Mouse (Mus musculus) ES-E14 (cell line): ENCODE measurements at regions not wholly inside any gene's neighbourhood (a gene's known extent, or its start where the extent isn't known, plus 50 kb on each side); places are given as distances from the start of the nearest gene placed in this dataset.

Experiments used
- CHD2 ChIP-seq: IDR thresholded peaks from 2 replicates; pipeline ENCODE4 v1.6.1; 2014; ENCODE audit warnings: mild to moderate bottlenecking, low read depth, low read length, inconsistent platforms
- HCFC1 ChIP-seq: IDR thresholded peaks from 2 replicates; pipeline ENCODE4 v1.6.1; 2012; ENCODE audit warnings: low read length, inconsistent platforms, borderline replicate concordance; ENCODE audit not compliant: insufficient read depth
- MAFK ChIP-seq: IDR thresholded peaks from 2 replicates; pipeline ENCODE4 v1.6.1; 2014; ENCODE audit warnings: mild to moderate bottlenecking, low read depth, low read length, inconsistent platforms; ENCODE audit not compliant: insufficient read depth
- ZC3H11A ChIP-seq: IDR thresholded peaks from 2 replicates; pipeline ENCODE4 v1.6.1; 2012; ENCODE audit warnings: low read depth, mild to moderate bottlenecking, inconsistent platforms, low read length, borderline replicate concordance

DNA sequence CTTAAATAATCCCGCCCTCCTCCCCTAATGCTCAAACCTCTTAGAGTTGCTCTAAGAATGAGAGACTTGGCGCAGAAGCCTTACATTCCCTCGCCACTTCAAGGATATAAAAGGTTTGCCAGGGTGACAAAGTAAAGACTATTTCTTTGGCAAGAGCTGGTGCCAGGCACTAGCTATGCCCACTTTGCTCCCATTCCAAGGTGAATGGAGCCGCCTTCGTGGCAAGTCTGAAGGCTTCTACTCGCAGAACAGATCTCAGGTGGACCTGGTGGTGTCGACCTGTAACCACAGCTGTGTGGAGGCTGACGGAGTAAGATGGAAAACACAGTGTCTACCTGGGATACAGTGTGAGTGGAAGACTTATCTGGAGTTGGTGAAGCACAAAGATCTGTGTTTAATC, 130.8 kb upstream of the Krtap11-1 start:
- TF ChIP-seq MAFK, result no peak
- no peak for TF ChIP-seq CHD2
- no peak for TF ChIP-seq HCFC1
- no peak for TF ChIP-seq ZC3H11A
